Mouse (Mus musculus) megakaryocyte-erythroid progenitor cell, adult 5 weeks (primary cell): ENCODE measurements around the gene Slc20a1. TPM values are rescaled to one million over a fixed set of nuclear protein-coding genes. Genes with fewer than 3 reads are reported as not detected.

Experiments
- polyA plus RNA-seq: library from polyadenylated mRNA; stranded (reverse); fragments of >175 nt; gene quantifications from 2 replicates; pipeline ENCODE4 v1.2.3, GENCODE M21; 2012

Gene Slc20a1
- polyA plus RNA-seq, result 54.0 and 79.7 TPM in 2 replicates

DNA sequence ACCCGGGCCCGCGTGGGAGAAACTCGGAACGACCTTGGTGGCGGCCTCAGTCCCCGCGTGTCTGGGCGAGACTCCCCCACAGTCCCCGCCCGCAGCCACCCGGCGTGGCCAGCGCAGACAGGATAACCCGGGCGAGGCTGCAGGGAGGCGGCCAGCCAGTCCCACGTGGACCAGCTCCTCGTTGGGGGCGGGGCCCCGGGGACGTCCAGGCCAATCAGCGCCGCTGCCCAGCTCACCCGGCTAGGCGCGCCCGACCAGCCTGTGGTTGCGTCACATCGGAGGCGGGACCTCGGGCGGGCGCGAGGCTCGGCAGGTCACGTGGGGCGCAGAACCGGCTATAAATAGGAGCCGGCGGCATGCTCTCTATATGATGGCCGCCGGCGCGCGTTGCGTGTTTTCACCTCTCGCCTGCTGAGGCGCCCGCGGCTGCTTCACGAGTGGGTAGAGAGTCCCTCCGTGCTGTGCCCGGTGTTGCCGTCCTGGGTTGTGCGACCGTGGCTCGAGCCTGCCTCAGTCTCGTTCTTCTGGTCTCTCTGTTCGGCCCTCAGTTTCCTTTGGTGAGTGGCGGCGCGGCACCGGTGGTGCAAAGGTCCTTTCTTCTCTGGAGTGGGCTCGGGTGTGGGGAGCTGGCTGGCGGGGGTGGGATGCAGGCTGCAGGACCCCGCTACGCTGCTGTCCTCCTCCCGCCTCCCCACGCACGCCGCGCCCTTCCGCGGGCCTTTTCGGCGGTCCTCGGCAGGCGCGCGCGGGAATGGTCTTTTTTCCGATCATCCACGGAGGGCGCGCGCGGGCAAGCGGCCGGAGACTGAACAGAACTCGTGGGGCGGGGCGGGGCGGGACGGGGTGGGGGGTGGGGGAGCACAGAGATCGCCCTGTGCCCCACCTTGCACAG is at the start of gene Slc20a1:
Gene Slc20a1 (plus strand): TSS at position 329 of the 892 bp plus-strand sequence.

Other genes starting within 250 kb of the Slc20a1 start
- 2.2 and 2.4 TPM in 2 replicates for gene Zc3h6, start 231.4 kb upstream of the Slc20a1 start, polyA plus RNA-seq
- 9.9 and 10.4 TPM in 2 replicates for gene Gm10762, start 231.0 kb upstream of the Slc20a1 start, polyA plus RNA-seq
- not detected in 2 replicates for gene Vinac1, start 150.6 kb upstream of the Slc20a1 start, polyA plus RNA-seq
- 1.8 and 2.5 TPM in 2 replicates for gene Ttl, start 132.8 kb upstream of the Slc20a1 start, polyA plus RNA-seq
- 18.3 and 19.6 TPM in 2 replicates for gene Polr1b, start 97.8 kb upstream of the Slc20a1 start, polyA plus RNA-seq
- 15.5 and 18.2 TPM in 2 replicates for gene Chchd5, start 69.1 kb upstream of the Slc20a1 start, polyA plus RNA-seq
- gene Ckap2l, start 98.4 kb downstream of the Slc20a1 start, polyA plus RNA-seq, result 24.0 and 33.4 TPM in 2 replicates
- gene Il1a, start 111.2 kb downstream of the Slc20a1 start, polyA plus RNA-seq, result 0.04 TPM in 1 of 2 replicates, not detected in the other
- 0.32 TPM in 1 of 2 replicates, not detected in the other for gene Il1b, start 172.4 kb downstream of the Slc20a1 start, polyA plus RNA-seq